Mouse (Mus musculus) hindbrain, embryonic 10.5 days (tissue): ENCODE data around the gene 1300017J02Rik. TPM values are rescaled to one million over a fixed set of nuclear protein-coding genes. Genes with fewer than 3 reads are reported as not detected.

ENCODE experiments used
- DNase-seq: peaks from one replicate; pipeline ENCODE4 v3.0.0-alpha.2; 2017; ENCODE audit warnings: low spot score
- H3K27ac ChIP-seq: fragments of 300-500 bp; sonication (generic); 2 replicates; pipeline ENCODE4 v1.5.1; 2016; ENCODE audit warnings: mild to moderate bottlenecking, moderate library complexity
- H3K27me3 ChIP-seq: fragments of 300-500 bp; sonication (generic); 2 replicates; pipeline ENCODE4 v1.6.1; 2016; ENCODE audit warnings: mild to moderate bottlenecking; ENCODE audit not compliant: poor library complexity, insufficient read depth, severe bottlenecking
- H3K36me3 ChIP-seq: fragments of 300-500 bp; sonication (generic); 2 replicates; pipeline ENCODE4 v1.6.1; 2016; ENCODE audit warnings: mild to moderate bottlenecking, moderate library complexity
- H3K4me1 ChIP-seq: fragments of 300-500 bp; sonication (generic); replicated peaks from 2 replicates; pipeline ENCODE4 v1.6.1; 2016; ENCODE audit warnings: mild to moderate bottlenecking
- H3K4me3 ChIP-seq: fragments of 300-500 bp; sonication (generic); 2 replicates; pipeline ENCODE4 v1.5.1; 2016; ENCODE audit warnings: mild to moderate bottlenecking, moderate library complexity
- H3K9me3 ChIP-seq: fragments of 300-500 bp; sonication (generic); 2 replicates; pipeline ENCODE4 v1.6.1; 2016; ENCODE audit warnings: mild to moderate bottlenecking, moderate library complexity
- WGBS: fragments of 180-500 bp; shearing (Covaris S2); methylation state at CpG from one replicate; pipeline ENCODE4 v1.1.7; 2016; 5-methylcytosine and 5-hydroxymethylcytosine counted together
- polyA plus RNA-seq: library from polyadenylated mRNA; unstranded; fragments of >200 nt; fragmentation: Nextera tagmentation; extraction: Ambion mirVana; gene quantifications from 2 replicates; pipeline ENCODE4 v1.2.1, GENCODE M21; 2016

1300017J02Rik gene
- polyA plus RNA-seq, 1 experiment from 2014 or later = 3.1 TPM

DNA sequence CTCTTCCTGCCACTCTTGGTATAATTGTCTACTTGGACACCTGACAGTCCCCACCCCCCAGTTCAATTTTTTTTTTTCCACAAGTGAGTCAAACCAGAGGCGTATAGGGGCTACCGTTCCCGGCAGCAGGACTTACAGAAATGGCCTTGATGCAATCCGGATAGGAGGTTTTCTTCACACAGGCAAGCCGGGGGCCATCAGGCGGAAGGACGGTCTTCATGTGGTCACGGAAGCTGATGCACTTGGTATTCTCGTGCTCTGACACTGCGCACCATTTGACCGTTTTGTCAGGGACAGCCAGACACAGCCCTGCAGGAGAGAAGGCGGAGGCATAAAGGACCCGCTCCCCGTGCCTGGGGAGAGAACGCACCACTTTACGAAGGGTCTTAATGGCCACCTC lies 77.1 kb downstream of the 1300017J02Rik start:
- Histone ChIP-seq H3K4me3 (no peak overlapping the region), H3K27ac (no peak overlapping the region), H3K4me1 (peaks cover 11% of the 10 kb centered on the region), H3K36me3 (no peaks in the 10 kb centered on the region), H3K27me3 (no peaks in the 10 kb centered on the region), H3K9me3 (no peaks in the 10 kb centered on the region)
- no peak for DNase-seq
- WGBS = 88% methylated on average over 16 of the region's 16 CpGs

DNA sequence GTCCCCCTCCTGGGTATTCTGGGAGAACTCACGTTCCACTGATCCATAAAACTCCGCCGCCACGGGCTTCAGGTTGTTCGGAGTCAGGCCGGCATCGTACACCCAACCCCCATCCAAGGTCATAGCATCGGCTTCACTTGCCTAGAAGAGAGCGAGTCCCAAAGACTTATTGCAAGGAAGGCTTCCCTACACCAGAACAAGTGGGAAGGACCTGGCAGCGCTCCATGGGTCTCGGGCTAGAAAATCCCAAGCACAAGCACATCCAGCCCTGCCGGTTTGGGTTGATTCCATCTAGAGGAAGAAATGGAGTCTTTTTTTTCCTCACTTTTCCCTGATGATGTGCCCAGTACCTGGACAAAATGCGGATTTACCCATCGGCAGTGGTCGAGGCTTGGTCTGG lies 78.1 kb downstream of the 1300017J02Rik start:
- 95% methylated on average over 15 of the region's 15 CpGs for WGBS
- H3K4me1 ChIP-seq = peaks cover 10% of the 10 kb centered on the region
- H3K36me3 ChIP-seq = no peaks in the 10 kb centered on the region
- H3K9me3 ChIP-seq = no peaks in the 10 kb centered on the region
- H3K27me3 ChIP-seq = no peaks in the 10 kb centered on the region
- DNase-seq = no peak
- H3K27ac ChIP-seq = no peak overlapping the region
- no peak overlapping the region for H3K4me3 ChIP-seq

DNA sequence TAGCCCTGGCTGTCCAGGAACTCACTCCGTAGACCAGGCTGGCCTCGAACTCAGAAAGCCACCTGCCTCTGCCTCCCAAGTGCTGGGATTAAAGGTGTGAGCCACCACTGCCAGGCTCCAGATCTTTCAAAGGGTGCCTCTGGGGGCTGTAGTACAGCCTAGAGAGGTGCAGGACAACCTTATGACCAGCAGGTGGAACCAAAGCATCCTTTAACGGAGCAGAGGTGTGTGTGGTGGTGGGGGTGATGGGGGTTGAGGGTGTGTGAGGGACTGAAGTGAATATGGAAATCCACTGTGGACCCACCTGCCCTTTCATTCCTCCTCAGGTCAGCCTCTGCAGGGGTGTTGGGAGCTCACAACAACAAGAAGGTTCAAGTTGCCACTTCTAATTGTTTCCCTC lies 79.4 kb downstream of the 1300017J02Rik start:
- Histone ChIP-seq H3K27ac (no peak overlapping the region), H3K27me3 (no peaks in the 10 kb centered on the region), H3K36me3 (no peaks in the 10 kb centered on the region), H3K9me3 (no peaks in the 10 kb centered on the region), H3K4me1 (peaks cover 7% of the 10 kb centered on the region), H3K4me3 (no peak overlapping the region)
- no peak for DNase-seq
- 67% methylated on average over 3 of the region's 3 CpGs for WGBS

DNA sequence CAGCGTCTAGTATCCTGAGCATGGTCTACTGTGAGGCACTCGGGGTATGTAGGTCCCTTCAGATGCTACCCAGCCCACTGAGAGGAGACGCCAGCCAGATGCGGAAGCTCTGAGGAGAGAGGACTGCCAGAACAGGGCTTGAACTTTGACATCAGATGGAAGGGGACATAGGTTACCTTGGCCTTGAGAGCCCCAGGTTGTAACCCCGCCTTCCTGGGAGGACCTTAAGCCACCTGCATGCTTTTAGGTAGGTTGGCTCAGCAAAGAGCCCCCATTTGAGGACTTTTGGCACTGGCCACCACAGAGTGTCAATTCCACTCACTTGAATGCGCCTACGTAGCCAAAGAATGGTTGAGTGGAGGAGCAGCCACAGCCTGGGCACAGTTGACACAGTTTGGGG lies 80.2 kb downstream of the 1300017J02Rik start:
- 93% methylated on average over 7 of the region's 7 CpGs for WGBS
- Histone ChIP-seq H3K4me1 (no peaks in the 10 kb centered on the region), H3K27ac (no peak overlapping the region), H3K36me3 (no peaks in the 10 kb centered on the region), H3K27me3 (no peaks in the 10 kb centered on the region), H3K4me3 (no peak overlapping the region), H3K9me3 (no peaks in the 10 kb centered on the region)
- no peak for DNase-seq

- no peak for DNase-seq
- 83% methylated on average over 6 of the region's 6 CpGs for WGBS
- no peak overlapping the region for H3K27ac ChIP-seq
- no peaks in the 10 kb centered on the region for H3K27me3 ChIP-seq
- no peaks in the 10 kb centered on the region for H3K36me3 ChIP-seq
- no peak overlapping the region for H3K4me3 ChIP-seq
- 0 out of 2 replicates have a peak, but pooled peaks cover 1% of the 10 kb centered on the region for H3K4me1 ChIP-seq
- no peaks in the 10 kb centered on the region for H3K9me3 ChIP-seq
Observed at GRCm38 (mm10) chr9:103214281-103214680, 90.6 kb downstream of the 1300017J02Rik start.

- WGBS = 82% methylated on average over 2 of the region's 2 CpGs
- Histone ChIP-seq H3K4me3 (no peak overlapping the region), H3K9me3 (no peaks in the 10 kb centered on the region), H3K27me3 (no peaks in the 10 kb centered on the region), H3K4me1 (0 out of 2 replicates have a peak, but pooled peaks cover 5% of the 10 kb centered on the region), H3K27ac (no peak overlapping the region), H3K36me3 (no peaks in the 10 kb centered on the region)
- no peak for DNase-seq
Observed at GRCm38 (mm10) chr9:103213631-103214030, 91.3 kb downstream of the 1300017J02Rik start.

- no peak for DNase-seq
- WGBS = 86% methylated on average over 28 of the region's 28 CpGs
- no peaks in the 10 kb centered on the region for H3K9me3 ChIP-seq
Observed at GRCm38 (mm10) chr9:103212654-103213420, 92.0 kb downstream of the 1300017J02Rik start.

DNA sequence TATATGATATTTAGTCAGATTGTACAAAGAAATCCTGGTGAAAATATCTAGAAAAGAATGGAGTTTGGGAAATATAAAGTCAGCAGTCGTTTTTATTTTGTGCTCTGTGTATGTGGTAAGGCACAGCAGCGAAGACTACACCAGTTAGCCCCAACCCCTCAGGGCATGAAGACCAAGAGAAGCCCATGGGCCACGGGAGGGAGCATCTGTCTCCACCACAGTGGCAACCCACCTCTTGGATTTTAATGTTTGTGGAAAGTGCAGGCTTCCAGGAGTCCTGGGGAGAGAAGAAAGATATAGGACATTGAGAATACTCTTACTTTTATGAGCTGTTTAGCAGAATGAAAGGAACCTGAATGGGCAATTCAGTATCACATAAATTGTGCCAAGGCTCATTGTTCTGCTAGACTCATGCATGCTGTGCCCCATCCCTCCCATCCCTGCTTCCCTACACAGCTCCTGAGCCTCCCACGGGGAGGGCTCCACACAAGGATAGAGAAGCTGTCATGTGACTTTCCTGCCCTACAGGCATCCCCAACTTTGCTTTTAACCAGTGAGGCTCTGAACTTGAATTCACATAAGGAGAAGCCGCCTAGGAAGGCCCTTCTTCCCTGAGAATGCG lies 96.0 kb downstream of the 1300017J02Rik start:
- no peak for DNase-seq
- no peaks in the 10 kb centered on the region for H3K36me3 ChIP-seq
- no peaks in the 10 kb centered on the region for H3K9me3 ChIP-seq
- H3K4me1 ChIP-seq = 0 out of 2 replicates have a peak, but pooled peaks cover 10% of the 10 kb centered on the region
- H3K27me3 ChIP-seq = no peaks in the 10 kb centered on the region
- H3K27ac ChIP-seq = no peak overlapping the region
- WGBS = 49% methylated on average over 6 of the region's 6 CpGs
- no peak overlapping the region for H3K4me3 ChIP-seq

More at GRCm38 (mm10) chr9:103212654-103213420, 92.0 kb downstream of the 1300017J02Rik start:
- Histone ChIP-seq H3K4me1 (0 out of 2 replicates have a peak, but pooled peaks cover 7% of the 10 kb centered on the region), H3K4me3 (no peak overlapping the region), H3K27me3 (no peaks in the 10 kb centered on the region), H3K36me3 (no peaks in the 10 kb centered on the region), H3K27ac (no peak overlapping the region)

GRCm38 (mm10) chr9:103207846-103208245 lies 97.0 kb downstream of the 1300017J02Rik start:
- H3K27me3 ChIP-seq = no peaks in the 10 kb centered on the region
- H3K4me1 ChIP-seq = 0 out of 2 replicates have a peak, but pooled peaks cover 10% of the 10 kb centered on the region
- H3K4me3 ChIP-seq = peak overlapping the region; percentile 34
- H3K27ac ChIP-seq = no peak overlapping the region
- WGBS = 10% methylated on average over 16 of the region's 16 CpGs
- peak; percentile 77 for DNase-seq
- H3K9me3 ChIP-seq = no peaks in the 10 kb centered on the region
- no peaks in the 10 kb centered on the region for H3K36me3 ChIP-seq

DNA sequence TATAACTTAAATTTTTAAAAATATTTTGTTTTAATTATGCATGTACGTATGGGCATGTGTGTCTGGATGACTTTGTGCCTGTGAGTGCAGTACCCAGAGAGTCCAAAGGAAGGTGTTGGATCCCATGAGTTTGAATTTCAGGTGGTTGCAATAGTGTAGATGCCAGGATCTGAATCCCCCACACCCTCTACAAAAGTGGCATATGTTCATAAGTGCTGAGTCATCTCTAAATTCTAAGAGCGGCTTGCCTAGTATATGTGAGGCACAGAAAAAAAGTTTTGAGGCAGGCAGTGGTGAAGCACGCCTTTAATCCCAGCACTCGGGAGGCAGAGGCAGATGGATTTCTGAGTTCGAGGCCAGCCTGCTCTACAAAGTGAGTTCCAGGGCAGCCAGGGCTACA lies 99.1 kb downstream of the 1300017J02Rik start:
- WGBS = 91% methylated on average over 5 of the region's 5 CpGs
- Histone ChIP-seq H3K27ac (no peak overlapping the region), H3K4me1 (peaks cover 15% of the 10 kb centered on the region), H3K9me3 (no peaks in the 10 kb centered on the region), H3K27me3 (no peaks in the 10 kb centered on the region), H3K4me3 (no peak overlapping the region), H3K36me3 (no peaks in the 10 kb centered on the region)
- no peak for DNase-seq

- Histone ChIP-seq H3K9me3 (no peaks in the 10 kb centered on the region), H3K4me1 (peaks cover 5% of the 10 kb centered on the region), H3K4me3 (peak within 1 kb of the TSS; percentile 78), H3K36me3 (peaks cover 35% of the 10 kb centered on the region), H3K27ac (peak within 1 kb of the TSS; percentile 93), H3K27me3 (no peaks in the 10 kb centered on the region)
- 1% methylated on average over 45 of the region's 45 CpGs for WGBS
- peak; percentile 90 for DNase-seq
Observed at GRCm38 (mm10) chr9:103201561-103202260, 103.2 kb downstream of the 1300017J02Rik start, which contains the start of gene Srprb. Gene Srprb (minus strand): TSS chr9:103202137.
